Mouse (Mus musculus) ES-Bruce4 (cell line): ENCODE data around the gene BC028528. TPM values are rescaled to one million over a fixed set of nuclear protein-coding genes. Genes with fewer than 3 reads are reported as not detected.

Experiments
- H3K27ac ChIP-seq: 2 replicates; pipeline ENCODE4 v1.5.1; 2012; ENCODE audit warnings: low read length, inconsistent platforms; ENCODE audit not compliant: insufficient read depth
- H3K27me3 ChIP-seq: 2 replicates; pipeline ENCODE4 v1.6.1; 2012; ENCODE audit warnings: mild to moderate bottlenecking, low read length, inconsistent platforms; ENCODE audit not compliant: control insufficient read depth, poor library complexity, insufficient read depth, severe bottlenecking
- H3K36me3 ChIP-seq: 2 replicates; pipeline ENCODE4 v1.6.1; 2012; ENCODE audit warnings: inconsistent platforms, mild to moderate bottlenecking, low read length, moderate library complexity; ENCODE audit not compliant: control insufficient read depth, poor library complexity, insufficient read depth, severe bottlenecking
- H3K4me1 ChIP-seq: one replicate; pipeline ENCODE4 v1.8.1; 2011; ENCODE audit warnings: low read length; ENCODE audit not compliant: control insufficient read depth, insufficient read depth
- H3K4me3 ChIP-seq: 2 replicates; pipeline ENCODE4 v1.5.1; 2011; ENCODE audit warnings: low read depth, mild to moderate bottlenecking, low read length
- H3K9ac ChIP-seq: 2 replicates; pipeline ENCODE4 v1.6.1; 2012; ENCODE audit warnings: low read depth, mild to moderate bottlenecking, inconsistent platforms; ENCODE audit not compliant: poor library complexity, severe bottlenecking
- H3K9me3 ChIP-seq: replicated peaks from 2 replicates; pipeline ENCODE4 v1.6.1; 2012; ENCODE audit warnings: mild to moderate bottlenecking, low read length, inconsistent platforms; ENCODE audit not compliant: control insufficient read depth, poor library complexity, insufficient read depth, severe bottlenecking
- CTCF ChIP-seq: IDR thresholded peaks from one replicate; pipeline ENCODE4 v1.8.1; 2011; ENCODE audit warnings: low read depth, low read length
- EP300 ChIP-seq: IDR thresholded peaks from 2 replicates; pipeline ENCODE4 v1.6.1; 2011; ENCODE audit warnings: low read depth, low read length; ENCODE audit not compliant: insufficient read depth
- POLR2A ChIP-seq: IDR thresholded peaks from one replicate; pipeline ENCODE4 v1.8.1; 2011; ENCODE audit warnings: low read length; ENCODE audit not compliant: insufficient read depth
- polyA plus RNA-seq: library from polyadenylated mRNA; stranded (reverse); fragments of >200 nt; gene quantifications from 2 replicates; pipeline ENCODE4 v1.2.4, GENCODE M21; 2011; ENCODE audit warnings: low read depth; ENCODE audit not compliant: missing spikeins, insufficient read depth, insufficient read length

Gene BC028528
- polyA plus RNA-seq, 1 experiment, result 5.4 TPM

DNA sequence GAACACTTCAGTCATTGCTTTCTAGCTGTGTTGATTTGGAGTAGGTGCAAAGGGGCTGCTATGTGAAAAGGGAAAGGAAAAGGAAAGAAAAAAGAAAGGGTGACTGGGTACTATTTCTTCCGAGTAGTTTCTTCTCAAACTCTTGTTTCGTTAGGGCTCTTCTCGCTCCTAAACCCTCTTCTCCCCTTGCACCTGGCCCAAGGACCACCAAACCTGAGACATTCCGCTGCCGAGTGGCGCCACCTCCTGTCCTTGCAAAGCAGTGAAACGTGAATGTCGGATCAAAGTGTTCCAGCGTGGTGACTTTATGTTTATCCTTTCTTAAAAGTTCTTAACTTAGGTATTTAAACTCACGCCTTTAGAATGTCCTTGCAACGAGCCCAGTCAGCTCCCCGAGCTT, 15.1 kb upstream of the BC028528 start:
- peak; percentile 95 for TF ChIP-seq CTCF
- TF ChIP-seq POLR2A, result no peak
- H3K27ac ChIP-seq, result no peak overlapping the region
- 0 out of 2 replicates have a peak, but pooled peaks cover 6% of the 10 kb centered on the region for H3K27me3 ChIP-seq
- no peak overlapping the region for H3K4me3 ChIP-seq
- 0 out of 2 replicates have a peak overlapping the region, but pooled peaks have one; percentile 13 for H3K9ac ChIP-seq
- H3K36me3 ChIP-seq, result no peaks in the 10 kb centered on the region
- peaks cover 6% of the 10 kb centered on the region for H3K4me1 ChIP-seq
- H3K9me3 ChIP-seq, result no peaks in the 10 kb centered on the region

DNA sequence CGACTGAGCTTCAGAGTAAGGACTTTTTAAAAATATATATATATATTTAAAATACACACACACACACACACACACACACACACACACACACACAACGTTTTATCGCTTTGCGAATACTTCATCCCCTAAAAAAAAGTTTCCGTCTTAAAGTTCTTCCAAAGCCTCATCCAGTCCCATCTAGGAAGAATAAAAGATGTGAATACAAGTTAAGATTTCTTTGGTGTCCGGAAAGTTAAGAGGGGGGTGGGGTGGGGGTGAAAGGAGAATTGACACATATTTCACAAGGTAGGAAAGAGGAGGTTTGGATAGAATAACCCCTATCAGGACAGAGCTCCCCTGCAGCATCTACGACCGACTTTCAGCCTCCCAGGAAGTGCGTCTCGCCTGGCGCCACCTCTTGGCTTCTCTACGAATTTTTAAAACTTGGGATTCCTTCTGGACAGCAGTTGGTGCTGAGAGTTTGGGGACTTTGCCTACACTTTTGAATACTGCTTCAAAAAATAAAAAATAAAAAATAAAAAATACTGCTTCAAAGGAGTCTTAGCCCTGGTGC, 14.2 kb upstream of the BC028528 start:
- 0 out of 2 replicates have a peak, but pooled peaks have one; percentile 29 for TF ChIP-seq EP300
- TF ChIP-seq CTCF, result peak; percentile 65
- TF ChIP-seq POLR2A, result no peak
- Histone ChIP-seq H3K9ac (no peak overlapping the region), H3K4me1 (peaks cover 6% of the 10 kb centered on the region), H3K4me3 (no peak overlapping the region), H3K27ac (no peak overlapping the region), H3K36me3 (no peaks in the 10 kb centered on the region), H3K9me3 (no peaks in the 10 kb centered on the region), H3K27me3 (0 out of 2 replicates have a peak, but pooled peaks cover 6% of the 10 kb centered on the region)

DNA sequence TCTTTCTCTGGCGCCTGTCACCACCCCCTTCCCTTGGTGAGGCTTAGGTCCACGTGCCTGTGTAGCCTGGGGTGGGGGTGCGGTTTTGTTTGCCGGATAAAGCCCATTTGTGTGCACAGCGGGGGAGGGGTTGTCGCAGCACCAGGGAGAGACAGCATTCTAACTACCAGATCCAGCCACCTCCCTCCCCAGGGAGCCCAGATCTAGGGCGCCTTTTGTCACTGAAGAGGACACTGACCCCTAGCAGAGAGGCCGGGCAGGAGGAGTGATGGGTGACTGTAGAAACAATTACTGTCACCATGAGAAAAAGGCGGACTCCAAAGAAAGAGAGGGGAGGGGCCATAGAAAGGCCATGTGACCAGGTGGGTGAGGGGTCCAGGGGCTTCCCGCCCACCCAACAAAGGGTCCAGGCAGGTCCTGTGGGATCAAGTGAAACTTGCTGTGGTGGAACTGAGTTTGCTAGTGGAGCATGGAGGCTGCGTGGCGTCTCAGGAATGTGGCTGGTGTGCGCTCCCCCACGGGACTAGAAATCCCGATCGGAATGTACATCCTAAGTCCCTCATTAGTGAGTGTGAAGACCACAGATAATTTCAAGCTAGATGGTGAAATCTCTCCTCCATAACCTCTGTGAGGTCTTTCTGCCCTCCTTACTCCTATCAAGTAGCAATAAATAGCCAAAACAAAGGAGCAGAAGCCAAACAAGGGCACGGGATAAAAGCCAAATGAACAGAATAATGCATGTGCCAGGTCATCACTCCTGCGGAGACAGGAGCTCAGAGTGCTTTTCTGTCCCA, 13.5 kb upstream of the BC028528 start:
- H3K36me3 ChIP-seq, result no peaks in the 10 kb centered on the region
- H3K4me1 ChIP-seq, result peaks cover 4% of the 10 kb centered on the region
- peak overlapping the region; percentile 57 for H3K4me3 ChIP-seq
- H3K27ac ChIP-seq, result no peak overlapping the region
- H3K9me3 ChIP-seq, result no peaks in the 10 kb centered on the region
- H3K27me3 ChIP-seq, result 0 out of 2 replicates have a peak, but pooled peaks cover 6% of the 10 kb centered on the region
- TF ChIP-seq CTCF, result no peak
- TF ChIP-seq EP300, result peak; percentile 81; the same call in 1 of the 2 replicates
- peak overlapping the region; percentile 11; the same call in 1 of the 2 replicates for H3K9ac ChIP-seq

DNA sequence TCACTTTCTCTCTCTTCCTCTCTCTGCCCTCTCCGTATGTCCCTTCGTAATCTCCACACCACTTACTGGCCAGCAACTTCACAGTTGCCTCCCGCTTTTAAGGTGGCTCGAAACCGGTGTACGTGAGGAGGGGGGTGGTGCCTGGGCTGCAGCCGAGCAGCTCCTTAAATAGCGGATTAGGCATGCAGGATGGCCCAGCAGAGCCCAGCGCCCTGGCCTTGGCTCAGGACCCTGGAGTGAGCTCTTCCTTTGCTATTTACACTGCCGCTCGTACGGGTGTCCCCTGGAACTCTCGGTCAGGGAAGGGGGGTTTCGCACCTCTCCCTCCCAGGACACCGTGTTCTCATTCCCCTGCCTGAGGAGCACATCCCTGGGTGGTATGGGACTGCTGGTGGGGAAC, 12.8 kb upstream of the BC028528 start, which contains the start of gene Car14:
TSS of gene Car14 (minus strand) at position 124 of the 400 bp plus-strand sequence.
- H3K27me3 ChIP-seq, result 0 out of 2 replicates have a peak, but pooled peaks cover 6% of the 10 kb centered on the region
- TF ChIP-seq POLR2A, result no peak
- no peak for TF ChIP-seq CTCF
- TF ChIP-seq EP300, result no peak
- H3K4me3 ChIP-seq, result peak within 1 kb of the TSS; percentile 57
- no peaks in the 10 kb centered on the region for H3K9me3 ChIP-seq
- H3K27ac ChIP-seq, result no peak within 1 kb of the TSS
- peaks cover 4% of the 10 kb centered on the region for H3K4me1 ChIP-seq
- H3K36me3 ChIP-seq, result no peaks in the 10 kb centered on the region
- peak within 1 kb of the TSS; percentile 11 for H3K9ac ChIP-seq

DNA sequence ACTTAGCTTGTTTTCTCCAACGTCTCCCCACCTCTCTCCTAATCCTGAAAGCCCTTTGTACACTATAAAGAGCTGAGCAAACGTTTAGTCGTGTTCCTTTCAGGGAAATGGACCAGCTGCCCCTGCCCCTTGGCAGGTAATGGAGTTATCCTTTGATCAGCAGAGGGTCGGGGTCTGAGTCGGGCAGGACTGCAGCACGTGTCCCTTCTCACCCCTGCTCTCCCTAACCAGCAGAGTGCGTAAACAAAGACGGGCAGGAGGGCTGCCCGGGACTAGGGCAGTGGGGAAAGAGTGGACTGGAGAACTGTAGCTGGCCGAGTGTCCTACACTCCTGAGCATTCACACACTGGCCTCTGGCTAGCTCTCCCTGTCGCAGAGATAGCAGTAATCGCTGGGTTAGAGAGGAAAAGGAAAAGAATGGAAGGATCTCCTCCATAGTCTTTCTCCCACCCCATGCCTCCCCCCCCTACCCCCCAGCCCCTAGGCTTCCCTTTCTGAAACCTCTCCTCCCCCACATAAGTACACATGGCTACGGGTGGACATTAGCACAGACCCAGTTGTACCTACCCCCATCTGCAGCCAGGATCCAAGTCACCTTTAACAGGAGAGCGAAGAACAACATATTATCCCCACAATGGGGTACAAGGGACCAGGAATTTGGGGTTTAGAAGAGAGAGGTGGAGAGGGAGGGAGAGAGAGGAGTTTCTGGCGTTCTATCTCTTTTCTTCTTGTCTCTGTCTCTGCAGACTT, 12.1 kb upstream of the BC028528 start:
- no peaks in the 10 kb centered on the region for H3K9me3 ChIP-seq
- H3K9ac ChIP-seq, result peak overlapping the region; percentile 11; the same call in 1 of the 2 replicates
- H3K36me3 ChIP-seq, result no peaks in the 10 kb centered on the region
- H3K27me3 ChIP-seq, result 0 out of 2 replicates have a peak, but pooled peaks cover 6% of the 10 kb centered on the region
- TF ChIP-seq POLR2A, result no peak
- no peak for TF ChIP-seq CTCF
- no peak for TF ChIP-seq EP300
- peaks cover 4% of the 10 kb centered on the region for H3K4me1 ChIP-seq
- peak overlapping the region; percentile 6; the same call in 1 of the 2 replicates for H3K4me3 ChIP-seq
- H3K27ac ChIP-seq, result no peak overlapping the region
